Mouse (Mus musculus) lung, postnatal 36 days (tissue): ENCODE results near the gene F2rl3.

Experiments used
- DNase-seq: peaks from one replicate; pipeline ENCODE4 v3.0.0; 2022; ENCODE audit warnings: mixed read lengths

F2rl3 gene

GRCm38 (mm10) chr8:72766777-72767176 is 5.1 kb downstream of the F2rl3 start:
- no peak for DNase-seq

- DNase-seq = no peak
These were observed 16.1 kb downstream of the F2rl3 start for GRCm38 (mm10) chr8:72777797-72778196.

- DNase-seq = no peak
These were observed 19.0 kb downstream of the F2rl3 start for GRCm38 (mm10) chr8:72780644-72781043.

GRCm38 (mm10) chr8:72801583-72801982 is 39.9 kb downstream of the F2rl3 start:
- no peak for DNase-seq

- DNase-seq = no peak
These were observed 51.0 kb downstream of the F2rl3 start for GRCm38 (mm10) chr8:72812690-72813089.
